Mouse (Mus musculus) heart, adult 2 months (tissue): ENCODE data around the gene B4galnt3.

ENCODE experiments used
- CTCF ChIP-seq: fragments of 200-600 bp; IDR thresholded peaks from 2 replicates; pipeline ENCODE4 v1.8.1; 2022; ENCODE audit warnings: antibody characterized with exemption, mild to moderate bottlenecking, moderate library complexity
- POLR2A ChIP-seq: fragments of 200-500 bp; IDR thresholded peaks from 2 replicates; pipeline ENCODE4 v1.6.1; 2011; ENCODE audit warnings: mild to moderate bottlenecking, low read depth, low read length, control low read depth; ENCODE audit not compliant: insufficient read depth

DNA sequence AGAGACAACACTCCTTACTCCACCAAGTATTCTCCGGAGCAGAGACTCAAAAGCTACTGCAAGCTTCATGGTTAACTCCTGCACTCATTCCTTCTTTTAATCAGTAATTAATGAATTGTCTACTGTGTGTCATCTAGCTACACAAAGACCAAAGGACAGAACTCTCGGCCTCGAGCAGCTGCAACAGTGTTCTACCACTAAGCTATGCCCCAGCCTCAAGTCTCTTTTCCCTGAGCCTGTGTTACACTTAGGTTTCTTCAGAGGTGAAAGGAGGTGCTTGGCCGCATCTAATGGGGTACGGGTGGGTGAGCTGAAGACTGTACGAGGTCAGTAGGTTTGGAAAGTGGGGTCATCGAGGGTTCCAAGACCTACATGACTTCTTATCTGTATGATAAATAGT, 30.8 kb downstream of the B4galnt3 start:
- no peak for TF ChIP-seq CTCF
- no peak for TF ChIP-seq POLR2A
